Mouse (Mus musculus): Measurements from ENCODE around the gene Pnpla1. TPM values are rescaled to one million over a fixed set of nuclear protein-coding genes. Genes with fewer than 3 reads are reported as not detected.
A peak's percentile ranks its signal among the peaks of the same experiment; 100 is the strongest.
"Not testable (repeated sequence)": the region's sequence is repeated elsewhere in the genome, so short reads cannot be mapped to it uniquely, and the experiment has no call there.

Pnpla1 gene
- total RNA-seq (2021) = under 1 TPM; 0.53 to 0.54 TPM
- long read RNA-seq, experiment 1 = 0 reads
- long read RNA-seq, experiment 2, partial matches to known transcripts = 2 of 2 reads
- long read RNA-seq, experiment 2, other reads (novel, unspliced or antisense) = 0 of 2 reads

- no peak for DNase-seq (ENCODE audit: low spot score in 2 of 2)
Measured at GRCm38 (mm10) chr17:28858205-28858604, at the start of gene Pnpla1. Gene Pnpla1 (plus strand): TSS chr17:28858411.

DNA sequence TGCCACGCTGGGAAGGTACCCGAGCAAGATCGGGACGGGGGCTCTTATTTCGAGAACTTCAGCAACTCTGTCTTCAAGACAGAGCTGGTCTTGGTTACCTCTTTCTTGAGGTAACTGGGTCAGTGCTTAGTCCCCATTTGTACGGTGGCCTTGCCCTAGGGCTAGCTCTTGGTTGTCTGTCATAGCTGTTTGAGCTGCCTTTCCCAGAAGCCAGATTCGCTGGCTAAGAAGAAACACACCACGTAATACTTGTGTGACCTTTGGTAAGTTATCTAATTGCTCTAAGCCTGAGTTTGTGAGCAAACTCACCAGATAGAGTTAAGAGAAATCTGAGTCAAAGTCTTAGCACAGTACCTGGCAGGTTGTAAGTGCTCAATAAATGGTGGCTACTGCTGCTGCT, 49.5 kb upstream of the Pnpla1 start:
- DNase-seq (ENCODE audit: low spot score in 2 of 2) = no peak

DNA sequence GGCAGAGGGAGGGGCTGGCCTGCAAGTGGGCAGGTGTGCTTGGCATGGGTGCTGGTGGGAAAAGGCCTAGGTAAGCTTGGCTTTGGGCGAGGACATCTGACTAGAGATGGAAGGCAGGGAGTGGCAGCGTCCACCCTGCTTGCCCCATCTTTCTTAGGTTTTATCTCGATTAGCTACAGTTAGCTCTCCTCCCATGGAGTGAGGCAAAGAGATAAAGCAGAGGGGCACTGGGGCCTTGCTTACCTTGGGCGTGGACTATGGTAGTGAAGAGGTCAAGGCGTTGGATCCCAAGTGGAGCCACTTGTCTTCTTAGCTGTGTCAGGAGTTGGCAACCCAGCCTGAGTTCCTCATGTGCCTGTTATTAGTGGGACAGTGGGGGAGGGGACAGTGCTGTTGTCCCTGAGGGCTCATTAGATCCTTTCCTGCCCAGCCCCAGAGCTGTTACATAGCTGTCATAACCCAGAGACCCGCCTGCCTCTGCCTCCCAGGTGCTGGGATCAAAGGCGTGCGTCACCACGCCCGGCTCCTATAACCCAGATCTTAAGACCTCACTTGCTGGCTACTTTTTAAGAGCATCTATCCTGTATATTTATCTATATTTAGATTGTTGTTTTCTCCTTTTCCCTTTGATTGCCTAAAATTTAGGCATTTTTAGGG, 48.9 kb upstream of the Pnpla1 start:
- DNase-seq (ENCODE audit: low spot score in 2 of 2) = no peak

DNA sequence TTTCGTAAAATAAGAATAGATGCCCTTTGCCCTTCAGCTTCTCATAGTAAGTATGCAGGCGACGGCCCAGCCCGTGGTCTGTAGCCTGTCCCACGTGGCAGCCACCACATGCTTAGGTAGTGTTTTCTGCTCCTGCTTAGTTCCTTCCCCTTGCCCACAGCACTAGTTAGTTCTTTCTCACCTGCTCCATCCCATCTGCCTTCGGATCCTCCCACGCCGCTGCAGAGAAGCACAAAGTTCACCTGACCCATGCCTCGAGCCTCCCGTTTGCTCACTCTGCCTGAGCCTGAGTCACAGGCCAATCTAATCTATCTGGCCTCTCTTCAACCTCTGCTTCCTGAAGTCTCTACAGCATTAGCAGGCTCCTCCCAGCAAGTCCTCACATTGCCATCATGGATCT, 45.9 kb upstream of the Pnpla1 start:
- DNase-seq (ENCODE audit: low spot score in 2 of 2) = no peak

GRCm38 (mm10) chr17:28814529-28815097, 43.6 kb upstream of the Pnpla1 start:
- no peak for DNase-seq (ENCODE audit: low spot score in 2 of 2)

GRCm38 (mm10) chr17:28815384-28816004, 42.7 kb upstream of the Pnpla1 start:
- DNase-seq (ENCODE audit: low spot score in 2 of 2) = no peak

GRCm38 (mm10) chr17:28816326-28816725, 41.9 kb upstream of the Pnpla1 start:
- DNase-seq (ENCODE audit: low spot score in 2 of 2) = not testable (repeated sequence)

GRCm38 (mm10) chr17:28816875-28817811, 41.1 kb upstream of the Pnpla1 start:
- no peak for DNase-seq (ENCODE audit: low spot score in 2 of 2)

GRCm38 (mm10) chr17:28820189-28820588, 38.0 kb upstream of the Pnpla1 start:
- no peak for DNase-seq (ENCODE audit: low spot score in 2 of 2)

DNA sequence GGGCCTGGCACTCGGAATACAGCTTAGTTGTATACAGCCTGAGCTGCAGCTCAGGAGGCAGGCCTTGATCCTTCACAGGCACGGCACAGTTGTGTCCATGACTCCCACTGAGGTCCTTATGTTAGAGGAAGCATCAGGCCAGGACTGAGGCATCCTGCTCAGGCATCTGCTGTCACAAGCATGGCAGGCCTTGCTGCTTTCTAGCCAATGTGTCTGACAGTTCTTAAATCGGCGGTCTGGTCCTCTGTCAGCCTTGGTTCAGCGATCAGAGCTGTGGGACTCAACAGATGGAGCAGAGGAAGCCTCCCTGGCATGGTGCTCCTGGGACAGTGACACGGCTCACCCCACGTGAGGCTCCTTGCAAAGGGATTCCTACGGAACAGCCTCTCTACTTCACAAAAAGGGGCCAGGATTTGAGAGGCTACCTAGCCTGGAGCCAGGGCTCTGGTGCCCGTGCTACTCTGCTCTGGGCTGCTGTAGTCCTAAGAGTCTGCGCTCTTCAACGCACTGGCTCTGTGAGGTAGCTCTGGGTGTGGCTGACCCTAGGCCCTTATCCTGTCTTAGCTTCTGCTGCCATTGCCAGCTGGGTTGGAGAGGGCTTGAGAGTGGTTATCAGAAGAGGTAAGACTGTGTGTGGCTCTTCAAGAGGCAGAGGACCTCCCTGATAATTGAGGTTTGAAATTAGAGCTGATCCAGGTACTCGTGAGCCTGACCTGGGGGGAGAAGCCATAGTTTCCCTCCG, 35.0 kb upstream of the Pnpla1 start:
- DNase-seq (ENCODE audit: low spot score in 2 of 2) = no peak

- DNase-seq (ENCODE audit: low spot score in 2 of 2) = no peak
Measured at GRCm38 (mm10) chr17:28823749-28824148, 34.5 kb upstream of the Pnpla1 start.

DNA sequence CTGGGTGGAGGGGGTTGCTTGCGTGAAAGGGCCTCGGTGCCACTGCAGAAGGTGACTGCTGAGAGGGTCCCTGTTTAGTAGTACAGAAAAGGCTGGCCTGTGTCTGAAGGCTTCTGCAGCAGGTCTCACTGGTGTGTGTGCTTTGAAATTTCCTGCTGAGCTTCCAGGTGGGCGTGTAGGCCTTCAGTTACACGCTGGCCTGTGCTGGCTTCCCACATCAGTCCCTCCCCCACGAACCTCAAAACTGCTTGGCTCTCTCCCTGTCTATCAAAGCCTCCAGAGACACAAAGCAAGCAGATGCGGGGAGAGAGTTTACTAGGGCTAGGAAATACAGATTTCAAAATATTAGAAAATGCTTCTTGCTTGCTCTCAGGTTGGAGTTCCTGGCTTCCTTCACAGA, 33.3 kb upstream of the Pnpla1 start:
- DNase-seq (ENCODE audit: low spot score in 2 of 2) = peak; percentile 46 to 68

DNA sequence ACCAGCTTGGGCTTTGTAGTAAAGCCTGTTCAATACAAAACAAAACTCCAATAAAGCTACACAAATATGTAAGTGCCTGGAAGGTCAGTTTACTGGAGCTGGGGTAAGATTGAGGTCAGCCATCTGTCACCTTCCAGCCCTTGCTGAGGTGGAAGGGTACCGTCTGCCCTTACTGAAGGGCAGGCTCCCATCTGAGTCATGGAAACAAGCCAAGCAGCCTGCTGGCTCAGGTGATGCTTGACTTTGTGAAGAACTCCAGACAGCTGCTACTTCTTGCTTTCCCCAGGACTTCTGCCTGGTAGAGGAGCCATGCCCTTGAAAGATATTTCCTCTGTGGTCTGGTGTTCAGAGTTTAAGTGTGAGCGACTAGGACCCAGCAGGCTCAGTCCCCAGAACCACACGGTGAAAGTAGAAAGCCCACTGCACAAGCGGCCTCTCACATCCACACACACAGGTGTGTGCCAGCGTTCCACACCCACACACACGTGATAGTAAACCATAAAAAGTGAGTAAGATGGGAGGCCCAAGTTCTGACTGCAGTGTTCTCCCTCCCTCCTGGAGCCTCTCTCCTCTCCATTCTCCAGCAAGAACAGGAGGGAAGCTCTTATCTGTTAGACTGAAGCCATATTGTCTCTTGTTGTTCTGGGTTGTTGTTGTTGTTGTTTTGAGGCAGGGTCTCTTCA, 32.7 kb upstream of the Pnpla1 start:
- DNase-seq (ENCODE audit: low spot score in 2 of 2) = no peak

GRCm38 (mm10) chr17:28827665-28828231, 30.5 kb upstream of the Pnpla1 start:
- DNase-seq (ENCODE audit: low spot score in 2 of 2) = peak; percentile 12

- DNase-seq (ENCODE audit: low spot score in 2 of 2) = no peak
Measured at GRCm38 (mm10) chr17:28829120-28829519, 29.1 kb upstream of the Pnpla1 start.

- DNase-seq (ENCODE audit: low spot score in 2 of 2) = no peak
Measured at GRCm38 (mm10) chr17:28831065-28831464, 27.1 kb upstream of the Pnpla1 start.

- no peak for DNase-seq (ENCODE audit: low spot score in 2 of 2)
Measured at GRCm38 (mm10) chr17:28832040-28832439, 26.2 kb upstream of the Pnpla1 start.

- no peak for DNase-seq (ENCODE audit: low spot score in 2 of 2)
Measured at GRCm38 (mm10) chr17:28832875-28833274, 25.3 kb upstream of the Pnpla1 start.

DNA sequence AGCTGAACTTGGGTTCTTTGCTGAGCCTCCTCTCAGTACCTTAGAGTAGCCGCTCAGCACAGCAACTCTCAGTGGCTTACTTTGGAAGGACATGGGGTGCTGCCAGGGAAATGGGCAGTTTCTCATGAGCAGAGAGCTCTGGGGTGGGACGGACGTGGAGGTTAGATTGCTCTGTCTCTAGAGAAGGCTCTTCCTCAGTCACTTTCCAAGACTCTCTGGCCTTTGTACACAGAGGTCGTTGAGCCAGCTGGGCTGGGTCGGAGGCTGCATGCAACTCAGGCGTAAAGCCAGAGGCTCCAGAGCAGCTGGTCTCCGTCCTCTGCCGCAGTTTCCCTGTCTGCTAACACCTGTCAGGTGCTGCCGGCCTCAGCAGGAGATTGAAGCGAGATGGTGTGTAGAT, 23.5 kb upstream of the Pnpla1 start:
- no peak for DNase-seq (ENCODE audit: low spot score in 2 of 2)

GRCm38 (mm10) chr17:28837840-28838239, 20.4 kb upstream of the Pnpla1 start:
- DNase-seq (ENCODE audit: low spot score in 2 of 2) = no peak

All from left cerebral cortex, adult 18-20 months (tissue).